Mouse (Mus musculus) CH12.LX (cell line): ENCODE data around the gene Ncoa1. TPM values are rescaled to one million over a fixed set of nuclear protein-coding genes. Genes with fewer than 3 reads are reported as not detected.
A peak's percentile ranks its signal among the peaks of the same experiment; 100 is the strongest.

Source experiments
- DNase-seq: peaks from one replicate; pipeline ENCODE4 v3.0.0-alpha.2; 2013; ENCODE audit errors: extremely low read depth
- H3K27ac ChIP-seq: 2 replicates; pipeline ENCODE4 v1.5.1; 2012; ENCODE audit warnings: low read depth, mild to moderate bottlenecking, control low read depth, moderate library complexity; ENCODE audit not compliant: insufficient read depth
- H3K27me3 ChIP-seq: replicated peaks from 2 replicates; pipeline ENCODE3; 2012; ENCODE audit warnings: inconsistent platforms
- H3K36me3 ChIP-seq, 2 experiments: replicated peaks in 1 of 2; 2 replicates each; pipeline versions ENCODE3 to v1.6.1; 2012; ENCODE audit warnings: inconsistent platforms in 1 of 2, low read length in 1 of 2, mild to moderate bottlenecking in 1 of 2, mixed read lengths in 1 of 2, moderate library complexity in 1 of 2; ENCODE audit not compliant: control insufficient read depth in 1 of 2, insufficient read depth in 1 of 2
- H3K4me1 ChIP-seq, 2 experiments: 2 replicates each; pipeline ENCODE4 v1.6.1; 2012; ENCODE audit warnings: inconsistent platforms in 1 of 2, moderate library complexity in 1 of 2; ENCODE audit not compliant: insufficient read depth in 2 of 2, control insufficient read depth in 1 of 2
- H3K4me2 ChIP-seq: 2 replicates; pipeline ENCODE4 v1.6.1; 2012; ENCODE audit warnings: low read depth, mild to moderate bottlenecking, control low read depth; ENCODE audit not compliant: poor library complexity, insufficient read depth, severe bottlenecking
- H3K4me3 ChIP-seq, 3 experiments: fragments of 150-350 bp in 1 of 3; sonication (generic) in 1 of 3; replicated peaks in 1 of 3; 2 replicates each; pipeline versions ENCODE3 to v1.5.1; 2011 to 2012; ENCODE audit warnings: low read depth in 2 of 3, low read length in 2 of 3, mild to moderate bottlenecking in 2 of 3, moderate library complexity in 2 of 3, control low read depth in 1 of 3, improper control_type of control experiment in 1 of 3, inconsistent platforms in 1 of 3, mixed read lengths in 1 of 3; ENCODE audit not compliant: poor library complexity in 1 of 3
- H3K79me2 ChIP-seq: replicated peaks from 2 replicates; pipeline ENCODE4 v1.6.1; 2012; ENCODE audit warnings: mild to moderate bottlenecking, moderate library complexity; ENCODE audit not compliant: control insufficient read depth, poor library complexity, insufficient read depth, severe bottlenecking; ENCODE audit errors: extremely low read depth
- H3K9ac ChIP-seq: 2 replicates; pipeline ENCODE4 v1.6.1; 2012; ENCODE audit warnings: low read depth, mild to moderate bottlenecking, control low read depth, moderate library complexity; ENCODE audit not compliant: insufficient read depth
- H3K9me3 ChIP-seq: replicated peaks from 2 replicates; pipeline ENCODE3; 2012; ENCODE audit warnings: low read length, inconsistent platforms, mixed read lengths
- BHLHE40 ChIP-seq: IDR thresholded peaks from 2 replicates; pipeline ENCODE4 v1.6.1; 2011; ENCODE audit warnings: mild to moderate bottlenecking, low read depth, low read length, improper control_type of control experiment
- CHD1 ChIP-seq: IDR thresholded peaks from 2 replicates; pipeline ENCODE4 v1.6.1; 2012; ENCODE audit warnings: low read depth, low read length, improper control_type of control experiment, inconsistent platforms
- CHD2 ChIP-seq: IDR thresholded peaks from 2 replicates; pipeline ENCODE4 v1.6.1; 2011; ENCODE audit warnings: low read length, improper control_type of control experiment
- CTCF ChIP-seq, 2 experiments: IDR thresholded peaks in 1 of 2; conservative IDR thresholded peaks in 1 of 2; 2 replicates each; pipeline ENCODE4 v1.5.1; 2011 to 2012; ENCODE audit warnings: low read depth in 2 of 2, low read length in 2 of 2, improper control_type of control experiment in 1 of 2, inconsistent platforms in 1 of 2, mild to moderate bottlenecking in 1 of 2, moderate library complexity in 1 of 2
- E2F4 ChIP-seq: IDR thresholded peaks from 2 replicates; pipeline ENCODE4 v1.6.1; 2011; ENCODE audit warnings: low read depth, low read length, improper control_type of control experiment; ENCODE audit not compliant: insufficient replicate concordance
- ELF1 ChIP-seq: IDR thresholded peaks from 2 replicates; pipeline ENCODE4 v1.6.1; 2014; ENCODE audit warnings: low read depth, mild to moderate bottlenecking, inconsistent platforms, low read length, improper control_type of control experiment
- EP300 ChIP-seq: IDR thresholded peaks from 2 replicates; pipeline ENCODE4 v1.6.1; 2011; ENCODE audit warnings: low read length, improper control_type of control experiment
- ETS1 ChIP-seq: conservative IDR thresholded peaks from 2 replicates; pipeline ENCODE4 v1.6.1; 2012; ENCODE audit warnings: low read depth, mild to moderate bottlenecking, inconsistent platforms, low read length, improper control_type of control experiment, moderate library complexity
- GABPA ChIP-seq: IDR thresholded peaks from 2 replicates; pipeline ENCODE4 v1.6.1; 2012; ENCODE audit warnings: low read depth, low read length, improper control_type of control experiment, inconsistent platforms; ENCODE audit not compliant: insufficient replicate concordance
- HCFC1 ChIP-seq: IDR thresholded peaks from 2 replicates; pipeline ENCODE4 v1.6.1; 2012; ENCODE audit warnings: low read depth, mild to moderate bottlenecking, inconsistent platforms, low read length, improper control_type of control experiment
- IRF4 ChIP-seq: IDR thresholded peaks from 2 replicates; pipeline ENCODE4 v1.6.1; 2014; ENCODE audit warnings: low read depth, mild to moderate bottlenecking, inconsistent platforms, low read length, improper control_type of control experiment
- JUN ChIP-seq: IDR thresholded peaks from 2 replicates; pipeline ENCODE4 v1.6.1; 2011; ENCODE audit warnings: low read depth, mild to moderate bottlenecking, low read length, improper control_type of control experiment, moderate library complexity; ENCODE audit not compliant: insufficient read depth
- JUND ChIP-seq: conservative IDR thresholded peaks from 2 replicates; pipeline ENCODE4 v1.6.1; 2011; ENCODE audit warnings: low read depth, low read length, improper control_type of control experiment
- KAT2A ChIP-seq: IDR thresholded peaks from 2 replicates; pipeline ENCODE4 v1.6.1; 2012; ENCODE audit warnings: low read length, improper control_type of control experiment, inconsistent platforms; ENCODE audit not compliant: insufficient replicate concordance
- MAFK ChIP-seq: IDR thresholded peaks from 2 replicates; pipeline ENCODE4 v1.6.1; 2011; ENCODE audit warnings: low read length, improper control_type of control experiment; ENCODE audit not compliant: insufficient replicate concordance
- MAX ChIP-seq: IDR thresholded peaks from 2 replicates; pipeline ENCODE4 v1.6.1; 2011; ENCODE audit warnings: low read length, improper control_type of control experiment
- MAZ ChIP-seq: IDR thresholded peaks from 2 replicates; pipeline ENCODE4 v1.6.1; 2012; ENCODE audit warnings: low read depth, mild to moderate bottlenecking, inconsistent platforms, low read length, improper control_type of control experiment, moderate library complexity
- MEF2A ChIP-seq: IDR thresholded peaks from 2 replicates; pipeline ENCODE4 v1.6.1; 2014; ENCODE audit warnings: low read depth, mild to moderate bottlenecking, inconsistent platforms, low read length, improper control_type of control experiment, borderline replicate concordance
- MXI1 ChIP-seq: IDR thresholded peaks from 2 replicates; pipeline ENCODE4 v1.6.1; 2011; ENCODE audit warnings: mild to moderate bottlenecking, low read depth, low read length, improper control_type of control experiment
- MYC ChIP-seq: IDR thresholded peaks from 2 replicates; pipeline ENCODE4 v1.6.1; 2011; ENCODE audit warnings: low read depth, mild to moderate bottlenecking, improper control_type of control experiment, low read length
- NELFE ChIP-seq: IDR thresholded peaks from 2 replicates; pipeline ENCODE4 v1.6.1; 2011; ENCODE audit warnings: low read depth, low read length, improper control_type of control experiment
- NRF1 ChIP-seq: IDR thresholded peaks from 2 replicates; pipeline ENCODE4 v1.6.1; 2014; ENCODE audit warnings: low read depth, mild to moderate bottlenecking, inconsistent platforms, low read length, improper control_type of control experiment, moderate library complexity
- PAX5 ChIP-seq: IDR thresholded peaks from 2 replicates; pipeline ENCODE4 v1.6.1; 2012; ENCODE audit warnings: low read length, inconsistent platforms, mixed read lengths
- POLR2A ChIP-seq: IDR thresholded peaks from 2 replicates; pipeline ENCODE4 v1.6.1; 2011; ENCODE audit warnings: low read depth, mild to moderate bottlenecking, improper control_type of control experiment, low read length
- POLR2AphosphoS2 ChIP-seq: IDR thresholded peaks from 2 replicates; pipeline ENCODE4 v1.6.1; 2011; ENCODE audit warnings: low read depth, low read length, improper control_type of control experiment
- RAD21 ChIP-seq: IDR thresholded peaks from 2 replicates; pipeline ENCODE4 v1.6.1; 2011; ENCODE audit warnings: low read depth, mild to moderate bottlenecking, low read length, improper control_type of control experiment, moderate library complexity
- RCOR1 ChIP-seq: conservative IDR thresholded peaks from 2 replicates; pipeline ENCODE4 v1.6.1; 2012; ENCODE audit warnings: low read depth, mild to moderate bottlenecking, inconsistent platforms, low read length, improper control_type of control experiment
- SIN3A ChIP-seq: IDR thresholded peaks from 2 replicates; pipeline ENCODE4 v1.6.1; 2012; ENCODE audit warnings: low read length, improper control_type of control experiment, inconsistent platforms
- SMC3 ChIP-seq: IDR thresholded peaks from 2 replicates; pipeline ENCODE4 v1.6.1; 2011; ENCODE audit warnings: low read depth, low read length, improper control_type of control experiment
- TBP ChIP-seq: conservative IDR thresholded peaks from 2 replicates; pipeline ENCODE4 v1.6.1; 2011; ENCODE audit warnings: low read depth, low read length, improper control_type of control experiment
- TCF12 ChIP-seq: IDR thresholded peaks from 2 replicates; pipeline ENCODE4 v1.6.1; 2014; ENCODE audit warnings: low read depth, mild to moderate bottlenecking, inconsistent platforms, low read length, improper control_type of control experiment
- UBTF ChIP-seq: IDR thresholded peaks from 2 replicates; pipeline ENCODE4 v1.6.1; 2012; ENCODE audit warnings: low read depth, mild to moderate bottlenecking, inconsistent platforms, low read length, improper control_type of control experiment, moderate library complexity
- USF1 ChIP-seq: IDR thresholded peaks from 2 replicates; pipeline ENCODE4 v1.6.1; 2014; ENCODE audit warnings: low read depth, mild to moderate bottlenecking, inconsistent platforms, low read length, improper control_type of control experiment
- USF2 ChIP-seq: conservative IDR thresholded peaks from 2 replicates; pipeline ENCODE4 v1.6.1; 2011; ENCODE audit warnings: low read depth, low read length, improper control_type of control experiment
- ZC3H11A ChIP-seq: IDR thresholded peaks from 2 replicates; pipeline ENCODE4 v1.6.1; 2012; ENCODE audit warnings: low read depth, mild to moderate bottlenecking, inconsistent platforms, low read length, improper control_type of control experiment
- ZKSCAN1 ChIP-seq: IDR thresholded peaks from 2 replicates; pipeline ENCODE4 v1.6.1; 2012; ENCODE audit warnings: low read depth, inconsistent platforms, low read length, improper control_type of control experiment, borderline replicate concordance
- ZMIZ1 ChIP-seq: IDR thresholded peaks from 2 replicates; pipeline ENCODE4 v1.6.1; 2012; ENCODE audit warnings: low read depth, mild to moderate bottlenecking, inconsistent platforms, low read length, improper control_type of control experiment
- ZNF384 ChIP-seq: IDR thresholded peaks from 2 replicates; pipeline ENCODE4 v1.6.1; 2012; ENCODE audit warnings: low read depth, low read length, improper control_type of control experiment, inconsistent platforms
- dilution Hi-C: fragments of 300-500 bp; cut with MboI; formaldehyde crosslinking; loops from 2 replicates; pipeline ENCODE4 v1.14.3; 2020; ENCODE audit warnings: low sequenced_read_pairs; ENCODE audit not compliant: extremely low pct_unique_long_range_greater_than_20kb, extremely low pct_ligation_motif_present
- in situ Hi-C: fragments of 300-500 bp; cut with MboI; formaldehyde crosslinking; loops from 3 replicates; pipeline ENCODE4 v1.14.3; 2019; ENCODE audit warnings: low sequenced_read_pairs, low pct_ligation_motif_present, low pct_unique_long_range_greater_than_20kb, mixed read lengths
- polyA plus RNA-seq: library from polyadenylated mRNA; unstranded; fragments of >175 nt; gene quantifications from 2 replicates; pipeline ENCODE4 v1.2.1, GENCODE M21; 2012; ENCODE audit warnings: low read depth; ENCODE audit not compliant: insufficient read length
- total RNA-seq, 2 experiments: library from RNA; depleted of rRNA; stranded (reverse); fragments of 300-350 nt in 1 of 2; fragments of >200 nt in 1 of 2; gene quantifications; 2 replicates each; pipeline ENCODE4 v1.2.3; 2012 to 2014

Gene Ncoa1
- total and polyA plus RNA-seq, 3 experiments: 2.4 to 6.4 (median 4.2) TPM

- H3K9ac ChIP-seq: peak within 1 kb of the TSS; percentile 67
- peak within 1 kb of the TSS; percentile 94 for H3K27ac ChIP-seq
- TF ChIP-seq NELFE (peak; percentile 75), RAD21 (no peak), TBP (peak; percentile 85), ZNF384 (no peak), CHD2 (no peak; the same call in none of the 2 replicates), POLR2AphosphoS2 (peak; percentile 81; the same call in 1 of the 2 replicates), BHLHE40 (no peak), HCFC1 (peak; percentile 92), IRF4 (peak; percentile 50), ZKSCAN1 (no peak), EP300 (no peak), MEF2A (no peak), TCF12 (peak; percentile 37), NRF1 (peak; percentile 99), JUND (no peak), CTCF (conservative IDR thresholded peaks at IDR 0.05 in 1 of 2, IDR thresholded peaks at IDR 0.05 in 1 of 2; ENCODE audit: low read depth in 2 of 2, low read length in 2 of 2) (no peak), RCOR1 (no peak), USF1 (no peak), POLR2A (peak; percentile 83), ZC3H11A (no peak), MAZ (peak; percentile 82), JUN (no peak), GABPA (peak; percentile 14; the same call in 1 of the 2 replicates), E2F4 (peak; percentile 96), MAFK (no peak), SIN3A (peak; percentile 98), MYC (peak; percentile 67), CHD1 (no peak), ETS1 (no peak), SMC3 (no peak), PAX5 (no peak), MAX (peak; percentile 85), UBTF (no peak), ELF1 (peak; percentile 98), MXI1 (peak; percentile 93), USF2 (no peak), ZMIZ1 (peak; percentile 75), KAT2A (peak; percentile 90; the same call in 1 of the 2 replicates)
- TF ChIP-seq, all 38 proteins: peak for 18
- no peaks in the 10 kb centered on the region for H3K9me3 ChIP-seq
- H3K79me2 ChIP-seq: peaks cover 32% of the 10 kb centered on the region
- no peaks in the 10 kb centered on the region for H3K27me3 ChIP-seq
- H3K36me3 ChIP-seq: peaks cover 19 to 50% of the 10 kb centered on the region in 2 experiments
- H3K4me2 ChIP-seq: peak within 1 kb of the TSS; percentile 92
- peak within 1 kb of the TSS; percentile 72 to 92 (median 81) for H3K4me3 ChIP-seq
- peak; percentile 96 for DNase-seq
- in situ Hi-C loops (loop anchor here (25.0 kb wide), 2 partner anchors 303 to 603 kb away; partner anchors contain the start of genes Fkbp1b and Wdcp), dilution Hi-C loops (no loop called here)
- peaks cover 2 to 31% of the 10 kb centered on the region in 2 experiments; a peak in 3 of 4 replicates for H3K4me1 ChIP-seq
Measured at GRCm38 (mm10) chr12:4233572-4234508, 243.1 kb downstream of the Ncoa1 start, which contains the start of the genes Ptrhd1 and Cenpo. Gene Ptrhd1, plus strand, starts transcription at chr12:4234027. Gene Cenpo, minus strand, starts transcription at chr12:4234294.
